Mouse (Mus musculus) intestine, embryonic 15.5 days (tissue): ENCODE measurements around the gene Tmem63c. TPM values are rescaled to one million over a fixed set of nuclear protein-coding genes. Genes with fewer than 3 reads are reported as not detected.

Experiments
- polyA plus RNA-seq: library from polyadenylated mRNA; unstranded; fragments of >200 nt; fragmentation: Nextera tagmentation; extraction: Ambion mirVana; gene quantifications from 2 replicates; pipeline ENCODE4 v1.2.1, GENCODE M21; 2015

The Tmem63c gene
- polyA plus RNA-seq, 1 experiment from 2014 or later: 0.63 TPM

Other genes starting within 250 kb of the Tmem63c start
- gene Irf2bpl, start 136.5 kb upstream of the Tmem63c start, polyA plus RNA-seq: 19.6 and 22.4 TPM in 2 replicates
- gene Cipc, start 74.3 kb upstream of the Tmem63c start, polyA plus RNA-seq: 10.6 TPM in 2 replicates
- 0.06 and 0.34 TPM in 2 replicates for gene Zdhhc22, start 30.9 kb upstream of the Tmem63c start, polyA plus RNA-seq
- gene Ngb, start 81.2 kb downstream of the Tmem63c start, polyA plus RNA-seq: 1.1 and 1.2 TPM in 2 replicates
- 44.8 and 48.5 TPM in 2 replicates for gene Gstz1, start 125.8 kb downstream of the Tmem63c start, polyA plus RNA-seq
- gene Pomt2, start 126.6 kb downstream of the Tmem63c start, polyA plus RNA-seq: 12.9 and 13.1 TPM in 2 replicates
- 1.1 and 1.7 TPM in 2 replicates for gene Samd15, start 178.4 kb downstream of the Tmem63c start, polyA plus RNA-seq
- 1.7 TPM in 2 replicates for gene Tmed8, start 179.1 kb downstream of the Tmem63c start, polyA plus RNA-seq
- gene Noxred1, start 217.4 kb downstream of the Tmem63c start, polyA plus RNA-seq: 0.25 and 0.36 TPM in 2 replicates
- gene Vipas39, start 244.9 kb downstream of the Tmem63c start, polyA plus RNA-seq: 36.6 and 40.1 TPM in 2 replicates
- gene Ahsa1, start 245.1 kb downstream of the Tmem63c start, polyA plus RNA-seq: 228 and 230 TPM in 2 replicates